Mouse (Mus musculus) stomach, embryonic 16.5 days (tissue): ENCODE measurements around the gene Cep55. TPM values are rescaled to one million over a fixed set of nuclear protein-coding genes. Genes with fewer than 3 reads are reported as not detected.
A peak's percentile ranks its signal among the peaks of the same experiment; 100 is the strongest.

Experiments used
- ATAC-seq: fragments of 200-750 bp; cut with Nextera tagmentation; 2 replicates; pipeline ENCODE4 v1.8.0; 2017; ENCODE audit warnings: moderate number of reproducible peaks, moderate TSS enrichment; ENCODE audit not compliant: insufficient read depth, low FRiP score
- H3K27ac ChIP-seq: fragments of 300-500 bp; sonication (generic); 2 replicates; pipeline ENCODE4 v1.5.1; 2014; ENCODE audit warnings: low read length
- H3K27me3 ChIP-seq: fragments of 300-500 bp; sonication (generic); 2 replicates; pipeline ENCODE4 v1.6.1; 2014; ENCODE audit warnings: low read length, control low read depth, mixed read lengths; ENCODE audit not compliant: control insufficient read depth, insufficient read depth
- H3K36me3 ChIP-seq: fragments of 300-500 bp; sonication (generic); 2 replicates; pipeline ENCODE4 v1.6.1; 2014; ENCODE audit warnings: low read length; ENCODE audit not compliant: control insufficient read depth, insufficient read depth
- H3K4me1 ChIP-seq: fragments of 300-500 bp; sonication (generic); 2 replicates; pipeline ENCODE4 v1.6.1; 2014; ENCODE audit warnings: low read length, control low read depth, mixed read lengths; ENCODE audit not compliant: control insufficient read depth, insufficient read depth
- H3K4me2 ChIP-seq: fragments of 300-500 bp; sonication (generic); 2 replicates; pipeline ENCODE4 v1.6.1; 2014; ENCODE audit warnings: low read depth, low read length, mixed read lengths
- H3K4me3 ChIP-seq: fragments of 300-500 bp; sonication (generic); replicated peaks from 2 replicates; pipeline ENCODE4 v1.5.1; 2014; ENCODE audit warnings: mild to moderate bottlenecking, low read length
- H3K9ac ChIP-seq: fragments of 300-500 bp; sonication (generic); 2 replicates; pipeline ENCODE4 v1.6.1; 2014; ENCODE audit warnings: low read length
- H3K9me3 ChIP-seq: fragments of 300-500 bp; sonication (generic); replicated peaks from 2 replicates; pipeline ENCODE4 v1.6.1; 2016; ENCODE audit warnings: low read length, control low read depth; ENCODE audit not compliant: control insufficient read depth
- WGBS: fragments of 180-500 bp; shearing (Covaris S2); extraction: QIAGEN DNeasy Blood & Tissue Kit; methylation state at CpG from one replicate; pipeline ENCODE4 v1.1.7; 2014; 5-methylcytosine and 5-hydroxymethylcytosine counted together
- polyA plus RNA-seq: library from polyadenylated mRNA; unstranded; fragments of >200 nt; fragmentation: Nextera tagmentation; extraction: Ambion mirVana; gene quantifications from 2 replicates; pipeline ENCODE4 v1.2.1, GENCODE M21; 2015

Cep55 gene
- polyA plus RNA-seq, 1 experiment from 2014 or later: 25.7 TPM

- no peaks in the 10 kb centered on the region for H3K9me3 ChIP-seq
- no peak overlapping the region for H3K27ac ChIP-seq
- no peaks in the 10 kb centered on the region for H3K27me3 ChIP-seq
- no peak overlapping the region for H3K4me3 ChIP-seq
- H3K4me2 ChIP-seq: no peak overlapping the region
- no peaks in the 10 kb centered on the region for H3K36me3 ChIP-seq
- H3K4me1 ChIP-seq: peaks cover 27% of the 10 kb centered on the region
- WGBS: 50% methylated on average over 2 of the region's 2 CpGs
- no peak overlapping the region for H3K9ac ChIP-seq
- no peak for ATAC-seq
These were observed 19.0 kb upstream of the Cep55 start for GRCm38 (mm10) chr19:38035766-38036165.

- H3K9ac ChIP-seq: no peak overlapping the region
- no peaks in the 10 kb centered on the region for H3K36me3 ChIP-seq
- peak overlapping the region; percentile 64 for H3K27ac ChIP-seq
- no peaks in the 10 kb centered on the region for H3K9me3 ChIP-seq
- ATAC-seq: peak; percentile 26; the same call in 1 of the 2 replicates
- no peaks in the 10 kb centered on the region for H3K27me3 ChIP-seq
- 40% methylated on average over 2 of the region's 2 CpGs for WGBS
- no peak overlapping the region for H3K4me2 ChIP-seq
- no peak overlapping the region for H3K4me3 ChIP-seq
- peaks cover 25% of the 10 kb centered on the region for H3K4me1 ChIP-seq
These were observed 16.5 kb upstream of the Cep55 start for GRCm38 (mm10) chr19:38038267-38038666.

DNA sequence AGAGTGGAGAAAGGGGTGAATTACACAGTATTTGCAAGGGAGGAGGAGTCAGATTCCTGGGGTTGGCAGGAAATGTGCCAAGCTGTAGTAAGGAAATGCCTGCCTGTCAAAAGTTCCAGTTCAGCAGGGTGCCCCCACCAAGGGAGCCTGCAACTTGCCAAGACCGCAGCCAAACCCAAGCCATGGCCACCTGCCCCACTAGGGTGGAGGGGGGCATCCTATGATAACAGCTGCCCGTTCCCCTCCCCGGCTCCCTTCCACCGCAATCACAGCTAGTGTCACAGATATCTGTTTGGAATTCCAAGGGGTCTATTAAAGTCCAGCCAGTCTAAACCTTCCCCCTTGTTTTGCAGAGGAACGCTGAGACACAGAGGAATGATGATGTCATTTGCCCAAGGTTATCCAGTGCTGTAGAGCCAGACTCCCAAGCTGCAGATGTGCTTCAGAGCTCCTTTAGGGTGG lies 12.5 kb upstream of the Cep55 start:
- Histone ChIP-seq H3K27ac (peak overlapping the region; percentile 86), H3K4me2 (peak overlapping the region; percentile 72), H3K9ac (peak overlapping the region; percentile 72), H3K27me3 (no peaks in the 10 kb centered on the region), H3K9me3 (no peaks in the 10 kb centered on the region), H3K4me3 (peak overlapping the region; percentile 58), H3K4me1 (peaks cover 19% of the 10 kb centered on the region), H3K36me3 (no peaks in the 10 kb centered on the region)
- peak; percentile 34 for ATAC-seq
- 9% methylated on average over 5 of the region's 5 CpGs for WGBS

DNA sequence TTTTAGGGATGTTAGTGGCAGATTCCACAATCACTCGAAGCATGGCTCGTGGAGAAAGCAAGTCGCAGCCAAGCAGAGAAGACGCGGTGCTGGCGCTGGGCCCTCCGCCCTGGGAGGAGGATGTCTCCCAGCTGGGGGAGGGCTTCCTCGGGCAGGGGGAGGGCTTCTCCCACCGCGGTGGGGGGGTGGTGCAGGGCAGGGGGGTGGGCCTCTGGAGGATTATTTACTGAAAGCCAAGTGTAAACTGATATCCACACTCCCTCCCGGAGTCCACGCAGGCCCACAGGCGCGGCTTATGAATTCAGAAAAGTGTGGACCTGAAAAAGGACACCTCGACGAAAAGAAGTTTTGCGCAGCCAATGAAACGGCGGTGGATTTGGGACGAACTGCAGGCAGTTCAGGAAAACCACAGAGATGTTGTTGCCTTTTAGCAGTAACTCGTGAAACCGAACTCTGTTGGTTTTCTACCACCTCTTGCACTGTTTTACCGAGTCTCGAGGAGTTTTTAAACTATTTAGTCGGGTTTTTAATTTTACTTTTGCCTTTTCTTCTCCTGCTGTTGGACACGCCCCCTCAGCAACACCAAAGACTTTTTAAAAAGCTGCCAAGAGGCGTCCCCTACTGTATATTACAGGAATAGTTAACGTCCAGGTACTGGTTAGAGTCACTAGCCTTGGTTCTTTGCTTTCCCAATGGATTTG lies 11.4 kb upstream of the Cep55 start, which contains the start of gene Myof:
TSS of gene Myof (minus strand) at position 297 of the 701 bp plus-strand sequence.
- H3K9me3 ChIP-seq: no peaks in the 10 kb centered on the region
- no peaks in the 10 kb centered on the region for H3K36me3 ChIP-seq
- H3K9ac ChIP-seq: peak within 1 kb of the TSS; percentile 72
- no peaks in the 10 kb centered on the region for H3K27me3 ChIP-seq
- peak; percentile 84 for ATAC-seq
- peak within 1 kb of the TSS; percentile 58 for H3K4me3 ChIP-seq
- H3K27ac ChIP-seq: peak within 1 kb of the TSS; percentile 86
- WGBS: under 1% methylated on average over 28 of the region's 28 CpGs
- H3K4me2 ChIP-seq: peak within 1 kb of the TSS; percentile 72
- H3K4me1 ChIP-seq: peaks cover 10% of the 10 kb centered on the region; the same call in 1 of the 2 replicates

GRCm38 (mm10) chr19:38045198-38045597 lies 9.6 kb upstream of the Cep55 start:
- Histone ChIP-seq H3K9me3 (no peaks in the 10 kb centered on the region), H3K4me3 (no peak overlapping the region)
- WGBS: 87% methylated on average over 3 of the region's 3 CpGs

DNA sequence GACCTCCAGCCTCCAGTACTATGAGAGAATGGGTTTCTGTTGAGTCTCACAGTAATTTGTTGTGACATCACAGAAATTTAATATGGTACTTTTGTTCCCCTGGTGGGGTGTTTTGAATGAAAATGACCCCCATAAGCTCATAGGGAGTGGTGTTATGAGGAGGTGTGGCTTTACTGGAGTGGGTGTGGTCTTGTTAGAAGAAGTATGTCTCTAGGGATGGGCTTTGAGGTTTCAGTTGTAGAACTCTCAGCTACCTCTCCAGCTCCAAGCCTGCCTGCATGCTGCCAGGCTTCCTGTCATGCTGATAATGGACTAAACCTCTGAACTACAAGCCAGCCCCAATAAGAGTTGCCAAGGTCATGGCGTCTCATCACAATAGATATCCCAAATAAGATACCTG lies 5.1 kb upstream of the Cep55 start:
- Histone ChIP-seq H3K36me3 (no peaks in the 10 kb centered on the region), H3K27me3 (no peaks in the 10 kb centered on the region), H3K27ac (no peak overlapping the region), H3K9ac (no peak overlapping the region), H3K4me2 (no peak overlapping the region), H3K4me1 (peaks cover 3% of the 10 kb centered on the region; the same call in 1 of the 2 replicates), H3K4me3 (no peak overlapping the region), H3K9me3 (no peaks in the 10 kb centered on the region)
- WGBS: 94% methylated on average over 1 of the region's 1 CpGs
- no peak for ATAC-seq

More at GRCm38 (mm10) chr19:38045198-38045597, 9.6 kb upstream of the Cep55 start:
- Histone ChIP-seq H3K36me3 (no peaks in the 10 kb centered on the region), H3K27me3 (no peaks in the 10 kb centered on the region), H3K4me2 (no peak overlapping the region), H3K4me1 (peaks cover 7% of the 10 kb centered on the region; the same call in 1 of the 2 replicates), H3K9ac (no peak overlapping the region), H3K27ac (no peak overlapping the region)
- no peak for ATAC-seq

DNA sequence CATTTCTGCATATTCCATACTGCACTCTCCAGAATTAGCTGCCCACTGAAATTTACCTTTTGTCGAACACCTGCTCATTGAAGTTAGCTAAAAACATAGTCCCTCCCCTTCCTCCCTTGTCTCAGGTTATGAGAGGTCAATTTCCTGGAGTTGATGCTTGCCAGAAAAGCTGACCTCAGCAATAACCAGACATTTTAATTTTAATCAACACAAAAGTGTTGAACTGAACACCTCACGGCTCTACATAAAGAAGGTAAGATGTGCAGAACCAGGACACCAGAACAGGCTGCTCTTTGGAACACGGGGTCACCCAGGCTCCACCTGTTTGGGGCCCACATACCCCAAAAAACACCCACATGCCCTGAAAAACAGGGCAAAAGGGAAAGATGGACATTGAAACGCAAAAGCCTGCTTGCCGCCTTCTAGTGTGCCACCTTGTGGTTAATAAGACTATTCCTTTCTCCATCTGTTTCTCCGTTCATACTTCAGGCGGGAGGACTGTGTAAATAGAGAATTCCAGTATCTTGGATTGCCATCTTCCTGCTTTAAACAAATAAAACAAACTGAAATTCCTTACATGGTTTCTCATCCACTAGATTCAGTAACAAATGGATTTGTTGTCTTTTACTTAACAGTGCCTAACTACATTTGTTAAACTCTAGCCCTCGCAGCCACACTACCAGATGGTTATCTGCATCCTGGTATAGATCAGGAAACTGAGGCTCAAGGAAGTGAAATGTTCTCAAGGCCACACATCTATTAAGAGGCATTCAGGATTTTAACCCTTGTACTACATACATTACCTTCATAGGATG lies 1.4 kb upstream of the Cep55 start:
- Histone ChIP-seq H3K36me3 (no peaks in the 10 kb centered on the region), H3K4me2 (peak overlapping the region; percentile 64), H3K27me3 (no peaks in the 10 kb centered on the region), H3K4me1 (peaks cover 14% of the 10 kb centered on the region), H3K9me3 (no peaks in the 10 kb centered on the region), H3K9ac (peak overlapping the region; percentile 70), H3K4me3 (peak overlapping the region; percentile 77), H3K27ac (peak overlapping the region; percentile 56)
- ATAC-seq: no peak
- WGBS: 24% methylated on average over 8 of the region's 8 CpGs

DNA sequence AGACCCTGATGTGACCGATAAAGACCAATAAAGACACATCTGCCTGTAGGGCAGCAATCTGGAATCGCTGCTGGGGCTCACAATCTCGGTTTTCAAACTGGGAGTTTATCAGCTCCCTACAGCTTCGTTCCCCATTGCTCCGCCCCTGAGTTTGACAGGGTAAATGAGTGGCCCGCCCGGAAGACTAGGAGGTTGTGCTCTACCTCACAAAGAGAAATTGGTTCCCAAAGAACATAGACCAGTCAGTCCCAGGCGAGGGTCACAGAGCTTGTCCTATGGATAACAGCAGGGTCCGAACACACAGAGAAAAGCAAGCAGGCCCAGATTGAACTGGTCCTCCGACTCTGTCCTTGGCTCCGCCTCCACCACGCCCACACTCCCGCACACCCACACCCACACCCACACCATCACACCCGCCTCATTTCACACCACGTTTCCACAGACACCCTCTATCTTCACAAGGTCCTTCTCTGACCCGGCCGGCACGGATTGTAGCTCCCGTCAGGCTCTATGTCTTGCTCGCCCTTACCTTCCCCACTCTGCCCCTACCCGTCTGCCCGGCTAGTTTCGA lies 577 bp upstream of the Cep55 start:
- Histone ChIP-seq H3K4me1 (peaks cover 14% of the 10 kb centered on the region), H3K9me3 (no peaks in the 10 kb centered on the region), H3K27me3 (no peaks in the 10 kb centered on the region), H3K27ac (peak overlapping the region; percentile 56), H3K36me3 (no peaks in the 10 kb centered on the region), H3K4me3 (peak overlapping the region; percentile 77), H3K9ac (peak overlapping the region; percentile 70), H3K4me2 (peak overlapping the region; percentile 64)
- ATAC-seq: peak; percentile 91
- WGBS: under 1% methylated on average over 23 of the region's 23 CpGs
